Mouse (Mus musculus) 416B (cell line): ENCODE data around the gene Ddx19b.
"Not testable (repeated sequence)": the region's sequence is repeated elsewhere in the genome, so short reads cannot be mapped to it uniquely, and the experiment has no call there.

Experiments used
- DNase-seq: peaks from one replicate; pipeline ENCODE4 v3.0.0; 2011; ENCODE audit warnings: low read depth

Gene Ddx19b

DNA sequence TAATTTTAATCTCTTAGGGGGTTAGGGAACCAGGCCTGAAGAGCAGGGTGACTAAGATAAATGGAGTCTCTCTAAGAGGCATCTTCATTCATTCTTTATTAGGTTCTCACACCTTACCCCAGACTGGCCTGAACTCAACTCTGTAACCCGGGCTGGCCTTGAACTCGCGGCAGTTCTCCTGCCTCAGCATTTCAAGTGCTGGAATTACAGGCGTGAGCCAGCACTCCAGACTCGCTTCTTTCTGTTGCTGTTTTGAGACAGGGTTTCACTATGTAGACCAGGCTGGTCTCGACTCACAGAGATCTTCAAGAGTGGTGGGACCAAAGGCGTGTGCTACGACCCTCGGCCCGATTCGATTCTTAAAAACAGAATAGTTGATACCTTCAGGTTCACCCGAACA is 2.7 kb upstream of the Ddx19b start:
- no peak for DNase-seq

GRCm38 (mm10) chr8:111033482-111034215 is 2.1 kb upstream of the Ddx19b start:
- peak; percentile 100 for DNase-seq

DNA sequence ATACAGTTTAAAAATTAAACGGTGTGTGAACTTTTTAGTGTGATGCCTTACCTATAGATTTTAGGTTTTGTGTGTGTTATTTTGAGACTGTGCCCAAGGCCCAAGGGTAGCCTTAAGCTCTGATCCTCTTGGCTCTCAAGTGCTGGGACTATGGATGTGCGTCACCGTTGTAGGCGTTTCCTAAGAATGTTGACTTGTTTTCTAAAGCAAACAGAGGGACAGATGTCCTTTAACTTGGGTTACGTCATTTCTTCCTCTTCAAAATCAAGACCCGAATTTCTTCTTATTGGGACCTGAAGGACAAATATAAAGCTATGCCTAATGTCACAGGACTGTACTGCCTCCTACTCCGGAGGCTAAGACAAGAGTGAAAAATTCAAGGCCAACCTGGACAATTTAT is 1.4 kb upstream of the Ddx19b start, which contains the start of gene Aars:
Aars (plus strand) TSS at position 229 of the 400 bp plus-strand sequence.
- no peak for DNase-seq

GRCm38 (mm10) chr8:111030045-111030444 is 1.5 kb downstream of the Ddx19b start:
- no peak for DNase-seq

GRCm38 (mm10) chr8:111029589-111029988 is 2.0 kb downstream of the Ddx19b start:
- DNase-seq, result peak; percentile 85

- DNase-seq, result peak; percentile 84
Observed at GRCm38 (mm10) chr8:111027391-111027937, 4.1 kb downstream of the Ddx19b start.

DNA sequence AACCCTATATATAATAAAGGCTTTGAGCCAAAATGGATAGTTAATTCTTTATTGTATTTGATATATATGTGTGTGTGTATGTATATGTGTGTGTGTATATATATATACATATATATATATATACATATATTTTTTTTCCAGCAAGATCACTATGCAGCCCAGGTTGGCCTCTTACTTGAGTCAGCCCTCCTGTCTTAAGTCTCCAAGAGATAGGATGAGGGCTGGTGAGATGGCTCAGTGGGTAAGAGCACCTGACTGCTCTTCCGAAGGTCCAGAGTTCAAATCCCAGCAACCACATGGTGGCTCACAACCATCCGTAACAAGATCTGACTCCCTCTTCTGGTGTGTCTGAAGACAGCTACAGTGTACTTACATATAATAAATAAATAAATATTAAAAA is 4.9 kb downstream of the Ddx19b start:
- not testable (repeated sequence) for DNase-seq

GRCm38 (mm10) chr8:111010230-111010991 is 21.1 kb downstream of the Ddx19b start:
- not testable (repeated sequence) for DNase-seq

- DNase-seq, result peak; percentile 91
Observed at GRCm38 (mm10) chr8:110997547-110998531, 33.7 kb downstream of the Ddx19b start, which contains the start of gene Ddx19a. Ddx19a (minus strand) TSS chr8:110997800.

DNA sequence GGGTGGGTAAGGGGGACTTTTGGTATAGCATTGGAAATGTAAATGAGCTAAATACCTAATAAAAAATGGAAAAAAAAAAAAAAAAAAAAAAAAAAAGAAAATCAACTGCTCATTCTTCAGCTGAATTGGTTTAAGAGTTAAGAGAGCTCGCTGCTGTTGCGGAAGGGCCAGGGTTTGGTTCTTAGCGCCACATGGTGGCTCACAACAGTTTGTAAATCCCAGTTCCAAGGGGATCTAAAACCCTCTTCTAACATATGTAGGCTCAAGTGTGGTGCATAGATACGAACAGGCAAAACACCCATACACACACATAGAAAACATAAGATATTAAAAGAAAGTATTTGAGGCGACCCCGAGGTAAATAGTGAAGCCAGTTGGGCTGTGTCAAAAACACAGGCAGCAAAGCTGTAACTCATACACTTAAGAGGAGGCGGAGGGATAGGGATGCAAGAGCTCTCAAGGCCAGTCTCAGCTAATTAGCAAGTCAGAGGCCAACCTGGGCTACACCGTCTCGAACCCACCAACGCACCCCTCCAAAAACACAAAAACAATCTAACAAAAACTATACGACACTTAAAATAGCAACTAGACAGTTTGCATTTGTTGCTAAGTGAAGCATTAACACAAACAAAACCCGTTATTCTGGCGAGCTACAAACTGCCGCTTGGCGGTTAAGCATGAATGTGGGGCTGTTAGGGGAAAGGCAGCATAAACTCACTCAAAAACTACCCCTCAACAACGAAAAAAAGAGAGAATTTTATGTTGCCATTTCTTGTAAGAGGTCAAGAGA is 34.7 kb downstream of the Ddx19b start:
- DNase-seq, result peak; percentile 50

DNA sequence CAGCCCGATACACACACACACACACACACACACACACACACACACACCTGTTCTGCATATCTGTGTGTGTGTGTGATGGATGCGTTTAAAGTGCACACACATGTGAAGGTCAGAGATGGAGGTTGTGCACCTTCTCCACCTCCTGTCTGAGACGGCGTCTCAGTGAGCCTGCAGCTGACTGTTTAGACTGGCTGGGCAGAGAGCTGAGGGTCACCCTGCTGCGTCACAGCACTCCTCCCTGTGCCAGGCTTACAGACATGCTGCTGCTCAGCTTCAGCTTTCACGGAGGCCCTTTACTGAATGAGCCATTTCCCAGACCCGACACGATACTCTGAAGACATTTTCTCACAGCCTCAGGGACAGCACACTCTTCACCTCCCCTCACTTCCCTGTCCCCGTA is 41.5 kb downstream of the Ddx19b start:
- no peak for DNase-seq

- DNase-seq, result peak; percentile 98
Observed at GRCm38 (mm10) chr8:110987805-110988744, 43.5 kb downstream of the Ddx19b start.

DNA sequence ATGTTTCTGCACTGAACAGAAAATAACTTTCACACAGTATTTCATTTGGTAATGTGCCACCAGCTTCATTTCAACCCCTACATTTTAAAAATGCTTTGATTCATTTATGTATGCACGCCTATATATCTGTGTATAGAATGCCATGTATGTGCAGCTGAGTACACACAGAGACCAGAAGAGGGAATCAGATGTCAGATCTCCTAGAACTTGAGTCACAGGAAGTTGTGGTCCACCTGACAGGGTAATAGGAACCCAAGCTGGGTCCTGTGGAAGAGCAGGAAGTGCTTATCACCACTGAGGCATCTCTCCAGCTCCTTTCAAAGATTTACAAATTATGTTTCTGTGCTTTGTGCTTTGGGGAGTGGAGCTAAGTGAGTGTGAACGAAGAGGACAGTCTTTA is 50.2 kb downstream of the Ddx19b start:
- DNase-seq, result peak; percentile 96

DNA sequence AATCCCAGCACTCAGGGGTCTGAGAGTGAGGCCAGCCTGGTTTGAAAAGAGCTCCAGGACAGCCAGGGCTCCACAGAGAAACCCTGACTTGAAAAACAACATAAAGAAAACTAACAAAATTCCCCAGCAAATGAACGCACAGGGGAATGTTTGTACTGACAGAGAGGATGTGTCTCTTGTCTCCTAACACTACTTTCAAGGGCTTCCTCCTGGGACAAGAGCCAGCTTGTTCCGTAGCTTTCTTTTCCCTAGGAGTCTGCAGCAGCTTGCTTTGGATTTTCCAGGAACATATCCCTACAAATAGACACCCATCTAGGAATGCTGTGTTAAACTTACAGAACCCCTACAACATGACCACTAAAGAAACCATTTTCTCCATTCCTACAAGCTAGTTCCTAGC is 53.6 kb downstream of the Ddx19b start:
- not testable (repeated sequence) for DNase-seq

- not testable (repeated sequence) for DNase-seq
Observed at GRCm38 (mm10) chr8:110976532-110976931, 55.0 kb downstream of the Ddx19b start.

GRCm38 (mm10) chr8:110969910-110970770 is 61.4 kb downstream of the Ddx19b start:
- no peak for DNase-seq

- no peak for DNase-seq
Observed at GRCm38 (mm10) chr8:110967326-110967725, 64.2 kb downstream of the Ddx19b start.

- no peak for DNase-seq
Observed at GRCm38 (mm10) chr8:110966586-110966985, 65.0 kb downstream of the Ddx19b start.

DNA sequence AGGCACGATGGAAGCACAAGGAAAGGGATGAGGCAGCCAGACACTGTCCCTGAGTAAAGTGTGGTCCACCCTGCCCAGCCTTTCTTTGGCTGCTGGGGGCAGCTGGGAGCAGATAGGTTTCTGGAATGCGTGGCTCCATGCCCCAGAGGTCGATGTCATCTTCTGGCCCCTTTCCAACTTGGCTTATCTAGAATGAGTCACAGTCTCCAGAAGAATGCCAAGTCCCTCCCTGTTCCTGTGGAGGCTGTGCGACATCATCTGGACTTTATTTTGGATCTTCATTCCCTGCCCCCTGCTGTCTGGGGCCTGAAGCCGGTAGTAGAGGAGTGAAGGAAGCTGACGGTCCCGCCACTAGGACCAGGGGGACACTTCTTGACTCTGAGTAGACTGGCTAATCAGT is 66.0 kb downstream of the Ddx19b start:
- DNase-seq, result peak; percentile 87
